Mouse (Mus musculus): Measurements from ENCODE around the gene Golt1a. TPM values are rescaled to one million over a fixed set of nuclear protein-coding genes. Genes with fewer than 3 reads are reported as not detected.

Golt1a gene
- total and polyA plus RNA-seq, 3 experiments: not detected

DNA sequence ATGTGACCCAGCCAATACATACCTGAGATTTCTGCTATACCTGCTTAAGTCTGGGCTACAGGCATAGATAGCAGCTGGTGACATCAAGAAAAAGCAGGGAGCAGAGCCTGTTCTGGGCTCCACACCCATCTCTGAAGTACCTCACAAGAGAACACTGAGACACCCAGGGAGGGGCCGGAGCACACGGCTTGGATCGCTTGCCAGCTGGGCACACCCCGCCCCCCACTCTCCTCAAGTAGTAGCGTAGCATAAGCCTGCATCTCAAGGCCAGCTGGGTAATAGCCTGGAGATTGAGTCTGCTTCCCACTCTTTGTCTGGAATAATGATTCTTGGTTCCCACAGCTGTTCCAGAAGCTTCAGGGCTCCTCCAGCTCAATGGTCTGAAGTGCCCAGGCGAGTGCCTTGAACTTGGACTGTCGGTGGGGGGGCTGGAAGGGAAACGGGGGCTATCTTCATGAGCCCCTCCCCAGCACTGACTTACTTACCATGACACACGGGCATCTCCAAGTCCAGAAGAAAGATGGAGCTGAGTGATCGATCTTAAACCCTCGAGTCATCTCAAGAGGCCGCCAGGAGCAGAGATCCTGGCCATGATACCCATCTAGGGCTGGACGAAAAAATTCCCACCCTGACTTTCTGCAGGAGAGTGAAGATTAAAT lies 11.8 kb downstream of the Golt1a start, which contains the start of gene Kiss1:
Gene Kiss1 (plus strand): TSS at position 609 of the 659 bp plus-strand sequence.
- no peaks in the 10 kb centered on the region for H3K4me1 ChIP-seq (ENCODE audit: control insufficient read depth in 1 of 2, insufficient read depth in 2 of 2, low read length in 2 of 2)

DNA sequence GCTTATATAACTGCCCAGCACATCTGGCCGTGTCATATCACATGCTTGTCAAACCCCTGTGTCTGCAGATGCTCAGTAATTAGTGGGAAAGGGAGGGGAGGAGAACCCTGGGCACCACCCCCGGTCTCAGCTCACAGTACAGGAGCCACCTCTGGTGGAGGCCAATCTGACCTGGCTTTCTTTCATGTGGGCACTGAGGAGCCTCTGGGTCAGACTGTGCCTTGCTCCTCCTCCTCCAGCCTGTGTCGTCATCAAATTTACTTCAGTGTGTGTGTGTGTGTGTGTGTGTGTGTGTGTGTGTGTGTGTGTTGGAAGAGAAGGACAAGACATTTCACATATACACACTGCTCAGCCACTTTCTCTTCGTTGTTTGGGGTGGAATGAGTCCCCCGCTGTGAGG lies 13.7 kb downstream of the Golt1a start:
- H3K4me3 ChIP-seq (ENCODE audit: control insufficient read depth in 1 of 2, insufficient read depth in 1 of 2, low read depth in 2 of 2, low read length in 2 of 2): no peak overlapping the region
- H3K79me2 ChIP-seq (ENCODE audit: control insufficient read depth, insufficient read depth, low read length, poor library complexity): no peaks in the 10 kb centered on the region
- no peak for TF ChIP-seq TCF12 (IDR thresholded peaks at IDR 0.05; ENCODE audit: low read depth, low read length)
- no peak for TF ChIP-seq JUND (IDR thresholded peaks at IDR 0.05; ENCODE audit: low read depth, low read length)
- TF ChIP-seq CHD1 (IDR thresholded peaks at IDR 0.05; ENCODE audit: low read depth, low read length): no peak
- no peak for TF ChIP-seq RCOR1 (IDR thresholded peaks at IDR 0.05; ENCODE audit: low read depth, low read length)
- no peak for TF ChIP-seq POLR2A (IDR thresholded peaks at IDR 0.05; ENCODE audit: control insufficient read depth in 1 of 2, insufficient read depth in 1 of 2, low read depth in 1 of 2, low read length in 2 of 2, poor library complexity in 1 of 2)
- H3K27ac ChIP-seq (ENCODE audit: control insufficient read depth, low read depth, low read length): no peak overlapping the region
- no peak overlapping the region for H3K9ac ChIP-seq (ENCODE audit: control insufficient read depth, low read depth, low read length, poor library complexity, severe bottlenecking)
- peaks cover 2 to 3% of the 10 kb centered on the region in 2 experiments; a peak in 2 of 4 replicates for H3K27me3 ChIP-seq (ENCODE audit: control insufficient read depth in 1 of 2, insufficient read depth in 2 of 2, low read length in 2 of 2)
- no peaks in the 10 kb centered on the region for H3K36me3 ChIP-seq (ENCODE audit: control insufficient read depth in 1 of 2, insufficient read depth in 2 of 2, low read length in 2 of 2)
- no peaks in the 10 kb centered on the region for H3K4me1 ChIP-seq (ENCODE audit: control insufficient read depth in 1 of 2, insufficient read depth in 2 of 2, low read length in 2 of 2)
- no peak for DNase-seq (ENCODE audit: low read depth, low spot score)
- H3K9me3 ChIP-seq (replicated peaks; ENCODE audit: insufficient read depth, low read length): no peaks in the 10 kb centered on the region

More for the DNA sequence above, 11.8 kb downstream of the Golt1a start, which contains the start of gene Kiss1:
- H3K27ac ChIP-seq (ENCODE audit: control insufficient read depth, low read depth, low read length): no peak within 1 kb of the TSS
- no peaks in the 10 kb centered on the region for H3K36me3 ChIP-seq (ENCODE audit: control insufficient read depth in 1 of 2, insufficient read depth in 2 of 2, low read length in 2 of 2)
- no peak within 1 kb of the TSS for H3K4me3 ChIP-seq (ENCODE audit: control insufficient read depth in 1 of 2, insufficient read depth in 1 of 2, low read depth in 2 of 2, low read length in 2 of 2)
- TF ChIP-seq MEF2A (IDR thresholded peaks at IDR 0.05; ENCODE audit: extremely low read depth, insufficient replicate concordance, low read depth, low read length, poor library complexity, severe bottlenecking): no peak
- H3K9ac ChIP-seq (ENCODE audit: control insufficient read depth, low read depth, low read length, poor library complexity, severe bottlenecking): no peak within 1 kb of the TSS
- H3K27me3 ChIP-seq (ENCODE audit: control insufficient read depth in 1 of 2, insufficient read depth in 2 of 2, low read length in 2 of 2): peaks cover 0 to 3% of the 10 kb centered on the region in 2 experiments; a peak in 1 of 4 replicates
- no peaks in the 10 kb centered on the region for H3K9me3 ChIP-seq (replicated peaks; ENCODE audit: insufficient read depth, low read length)
- H3K79me2 ChIP-seq (ENCODE audit: control insufficient read depth, insufficient read depth, low read length, poor library complexity): no peaks in the 10 kb centered on the region
- no peak for DNase-seq (ENCODE audit: low read depth, low spot score)

DNA sequence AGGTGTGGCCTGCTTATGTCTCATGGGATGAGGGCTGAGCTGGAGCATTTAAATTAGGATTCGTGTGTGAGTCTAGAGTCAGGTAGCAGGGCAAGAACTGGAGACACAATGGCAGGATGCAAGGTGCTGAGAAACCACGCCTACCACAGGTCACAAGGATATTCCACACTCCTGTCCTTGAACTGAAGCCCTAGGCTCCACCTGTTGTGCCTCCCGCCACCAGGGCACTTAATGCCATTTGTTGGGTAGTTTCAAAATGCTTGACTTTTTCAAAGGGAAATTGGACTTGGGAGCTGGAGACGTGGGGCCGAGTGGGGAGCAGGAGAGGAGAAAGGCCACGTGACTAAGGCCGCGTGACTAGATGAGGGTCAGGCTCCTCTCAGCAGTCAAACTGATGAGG lies 16.4 kb downstream of the Golt1a start:
- Histone ChIP-seq H3K4me1 (ENCODE audit: control insufficient read depth in 1 of 2, insufficient read depth in 2 of 2, low read length in 2 of 2) (no peaks in the 10 kb centered on the region), H3K9ac (ENCODE audit: control insufficient read depth, low read depth, low read length, poor library complexity, severe bottlenecking) (no peak overlapping the region), H3K4me3 (ENCODE audit: control insufficient read depth in 1 of 2, insufficient read depth in 1 of 2, low read depth in 2 of 2, low read length in 2 of 2) (no peak overlapping the region), H3K36me3 (ENCODE audit: control insufficient read depth in 1 of 2, insufficient read depth in 2 of 2, low read length in 2 of 2) (no peaks in the 10 kb centered on the region), H3K9me3 (replicated peaks; ENCODE audit: insufficient read depth, low read length) (no peaks in the 10 kb centered on the region), H3K27ac (ENCODE audit: control insufficient read depth, low read depth, low read length) (no peak overlapping the region), H3K27me3 (ENCODE audit: control insufficient read depth in 1 of 2, insufficient read depth in 2 of 2, low read length in 2 of 2) (peaks cover 2 to 10% of the 10 kb centered on the region in 2 experiments; a peak in 3 of 4 replicates), H3K79me2 (ENCODE audit: control insufficient read depth, insufficient read depth, low read length, poor library complexity) (no peaks in the 10 kb centered on the region)
- DNase-seq (ENCODE audit: low read depth, low spot score): no peak
- TF ChIP-seq POLR2AphosphoS5 (IDR thresholded peaks at IDR 0.05; ENCODE audit: borderline replicate concordance, low read depth, low read length): no peak
- TF ChIP-seq TBP (IDR thresholded peaks at IDR 0.05; ENCODE audit: low read depth, low read length): no peak
- TF ChIP-seq SMC3 (IDR thresholded peaks at IDR 0.05; ENCODE audit: low read depth, low read length): no peak
- no peak for TF ChIP-seq TAL1 (IDR thresholded peaks at IDR 0.05; ENCODE audit: low read length)
- no peak for TF ChIP-seq MYC (IDR thresholded peaks at IDR 0.05; ENCODE audit: low read depth, low read length)
- no peak for TF ChIP-seq E2F4 (IDR thresholded peaks at IDR 0.05; ENCODE audit: borderline replicate concordance, low read depth, low read length)
- no peak for TF ChIP-seq TCF12 (IDR thresholded peaks at IDR 0.05; ENCODE audit: low read depth, low read length)
- no peak for TF ChIP-seq MYB (IDR thresholded peaks at IDR 0.05; ENCODE audit: low read depth, low read length)
- TF ChIP-seq ELF1 (IDR thresholded peaks at IDR 0.05; ENCODE audit: low read depth, low read length): no peak
- no peak for TF ChIP-seq ZKSCAN1 (IDR thresholded peaks at IDR 0.05; ENCODE audit: low read depth, low read length)
- no peak for TF ChIP-seq USF1 (IDR thresholded peaks at IDR 0.05; ENCODE audit: low read depth, low read length)
- TF ChIP-seq POLR2A (IDR thresholded peaks at IDR 0.05; ENCODE audit: control insufficient read depth in 1 of 2, insufficient read depth in 1 of 2, low read depth in 1 of 2, low read length in 2 of 2, poor library complexity in 1 of 2): no peak
- no peak for TF ChIP-seq MEF2A (IDR thresholded peaks at IDR 0.05; ENCODE audit: extremely low read depth, insufficient replicate concordance, low read depth, low read length, poor library complexity, severe bottlenecking)

Data from MEL (cell line).